Mouse (Mus musculus) heart, adult 11 months (tissue): ENCODE measurements around the gene Prr5.
A peak's percentile ranks its signal among the peaks of the same experiment; 100 is the strongest.

Experiments
- DNase-seq: peaks from one replicate; pipeline ENCODE4 v3.0.0; 2022

Gene Prr5

DNA sequence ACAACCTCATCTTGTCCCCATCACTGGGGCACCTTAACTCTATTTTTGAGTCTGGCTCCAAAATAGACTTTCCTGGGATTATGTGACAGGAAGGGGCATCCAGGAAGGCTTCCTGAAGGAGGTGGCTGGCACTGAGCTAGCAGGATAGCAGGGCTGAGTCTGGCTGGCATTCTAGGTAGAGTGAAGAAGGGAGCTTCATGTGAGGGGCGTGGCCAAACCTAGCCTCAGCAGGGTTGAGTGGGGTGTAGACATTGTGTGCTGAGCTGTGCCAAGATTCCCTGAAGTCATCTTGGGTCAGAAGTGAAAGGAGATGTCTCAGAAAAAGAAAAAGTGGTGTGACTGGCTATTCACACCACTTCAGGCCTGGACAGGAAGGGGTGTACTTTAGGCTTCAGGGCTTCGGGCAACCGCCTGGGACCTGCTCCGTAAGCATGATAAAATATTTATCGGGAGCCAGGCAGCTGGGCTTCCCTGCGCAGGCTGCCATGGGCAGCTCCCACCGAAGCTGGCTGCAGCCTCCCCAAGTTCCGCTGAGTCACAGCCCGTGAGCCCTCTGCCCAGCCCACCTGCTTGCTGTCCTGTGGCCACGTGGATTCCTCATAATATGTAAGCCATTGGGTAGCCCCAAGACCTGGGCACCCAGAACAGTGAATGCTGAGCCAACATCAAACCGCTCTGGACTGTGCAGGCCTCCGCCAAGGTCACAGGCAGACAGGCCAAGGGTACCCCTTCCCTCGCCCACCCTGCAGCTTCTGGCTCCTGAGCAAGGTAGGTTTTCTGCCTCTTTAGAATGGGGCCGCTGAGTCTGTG is at the start of gene Prr5:
Gene Prr5 (plus strand): TSS at position 683 of the 810 bp plus-strand sequence.
- no peak for DNase-seq

DNA sequence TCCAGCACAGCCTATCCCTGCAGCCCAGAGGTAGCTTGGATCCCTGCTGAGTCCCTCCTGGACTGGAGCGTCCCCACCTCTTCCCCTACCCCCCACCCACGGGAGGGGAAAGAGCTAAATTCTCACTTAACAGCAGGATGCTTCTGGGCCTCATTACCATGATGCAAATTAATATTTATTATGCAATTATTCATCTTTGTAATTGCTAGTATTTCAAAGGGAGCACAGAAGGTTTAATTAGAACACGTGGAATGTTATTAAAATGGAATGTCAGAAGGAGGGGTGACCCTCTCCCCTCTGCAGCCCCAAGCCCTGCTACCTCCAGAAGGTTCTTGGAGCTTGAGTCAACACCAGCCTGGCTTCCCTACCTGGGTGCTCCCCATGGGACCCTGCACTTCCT is 49.4 kb upstream of the Prr5 start:
- no peak for DNase-seq

DNA sequence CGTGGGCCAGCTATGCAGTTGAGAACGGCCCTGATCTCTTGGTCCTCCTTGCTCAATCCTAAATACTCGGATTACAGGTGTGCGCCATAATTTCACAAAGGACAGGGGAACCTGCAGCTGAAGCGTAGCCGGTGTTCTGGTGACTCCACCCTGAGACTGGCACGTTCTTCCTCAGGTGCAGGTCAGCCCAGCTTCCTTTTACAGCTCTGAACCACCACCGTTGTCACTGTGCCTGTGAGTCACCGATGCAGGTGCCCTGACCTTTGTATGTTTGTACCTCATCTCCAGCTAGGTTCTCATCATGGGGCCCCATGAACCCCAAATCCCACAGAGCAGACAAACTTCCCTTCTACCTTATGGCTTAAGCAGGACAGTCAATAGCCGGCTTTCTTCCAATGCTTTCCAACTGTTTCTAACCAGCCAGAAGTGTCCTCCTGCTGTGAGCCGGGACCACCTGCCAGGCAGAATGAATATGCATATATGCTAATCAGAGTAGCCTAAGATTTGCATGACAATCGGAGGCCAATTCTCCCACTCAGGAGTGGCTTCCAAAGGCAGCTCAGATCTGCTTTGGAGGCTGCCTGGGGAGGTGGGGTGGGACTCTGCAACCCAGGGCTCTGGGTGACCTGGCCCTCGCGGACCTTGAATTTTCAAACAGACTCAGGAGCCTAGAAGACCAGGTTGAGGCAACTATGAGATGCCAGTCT is 47.5 kb upstream of the Prr5 start:
- DNase-seq: no peak

DNA sequence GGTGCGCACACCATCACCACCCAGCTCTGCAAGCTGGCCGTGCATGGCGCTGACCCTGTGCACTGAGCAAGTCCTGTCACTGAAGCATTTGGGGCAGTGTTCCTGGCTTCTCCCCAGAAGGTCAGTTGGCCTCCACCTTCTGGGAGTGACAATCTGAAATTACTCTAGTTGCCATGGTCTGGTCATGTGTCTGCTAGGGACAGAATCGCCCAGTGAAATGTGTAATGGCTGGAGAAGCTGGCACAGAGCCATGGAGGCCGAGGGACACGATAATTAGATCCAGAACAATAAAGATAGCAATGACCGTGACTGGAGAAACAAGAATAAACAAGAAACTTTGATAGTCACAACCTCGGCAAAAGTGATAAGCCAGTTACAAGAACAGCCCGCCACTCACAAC is 44.5 kb upstream of the Prr5 start:
- DNase-seq: peak; percentile 94

DNA sequence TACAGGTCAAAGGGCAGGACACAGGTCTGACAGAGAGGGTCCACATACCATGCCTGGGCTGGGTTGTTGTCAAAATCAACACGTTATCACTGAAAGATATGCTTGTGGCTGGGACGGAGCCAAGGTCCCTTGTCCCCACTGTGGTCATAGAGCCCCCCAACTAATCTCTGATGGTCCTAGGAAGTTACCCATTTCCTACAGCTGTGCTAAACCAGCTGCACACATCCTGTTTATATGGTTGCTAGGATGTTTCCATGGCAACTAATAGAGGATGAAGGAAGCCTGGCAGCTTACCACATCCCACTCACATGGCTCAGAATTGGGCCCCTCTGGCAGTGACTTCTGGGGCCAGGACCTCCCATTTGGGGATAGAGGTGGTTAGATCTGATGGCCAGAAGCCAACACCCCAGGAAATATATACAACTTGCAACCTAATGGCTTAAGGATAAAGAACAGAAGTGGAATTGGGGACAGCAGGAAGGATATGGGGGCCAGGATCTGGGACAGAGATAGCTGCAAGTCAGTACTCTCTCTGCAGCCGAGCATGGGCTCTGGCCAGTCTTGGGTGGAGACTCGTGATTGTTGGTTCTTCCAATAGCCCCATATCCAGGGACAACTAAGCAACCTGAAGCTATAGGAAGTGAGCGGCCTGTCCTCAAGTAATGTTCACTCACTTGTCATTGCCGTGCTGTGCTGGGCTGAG is 43.6 kb upstream of the Prr5 start:
- peak; percentile 98 for DNase-seq

DNA sequence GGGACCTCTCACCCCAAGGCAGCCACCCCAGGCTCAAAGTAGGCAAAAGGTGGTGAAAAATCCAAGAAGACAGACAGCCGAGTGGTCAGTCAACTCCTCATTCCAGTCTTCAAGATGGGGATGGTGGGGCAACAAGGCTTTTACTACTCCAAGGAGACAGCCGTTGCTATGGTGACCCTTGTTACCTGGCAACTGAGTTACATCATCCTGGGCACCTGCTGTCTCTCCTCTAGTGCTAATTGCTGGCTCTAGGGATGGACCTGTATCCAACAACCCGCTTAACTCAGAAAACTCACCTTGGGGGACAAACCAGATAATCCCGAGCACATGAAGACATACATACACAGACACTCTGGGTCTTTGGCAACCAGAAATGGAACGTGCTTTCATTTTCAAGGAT is 42.1 kb upstream of the Prr5 start:
- DNase-seq: no peak

DNA sequence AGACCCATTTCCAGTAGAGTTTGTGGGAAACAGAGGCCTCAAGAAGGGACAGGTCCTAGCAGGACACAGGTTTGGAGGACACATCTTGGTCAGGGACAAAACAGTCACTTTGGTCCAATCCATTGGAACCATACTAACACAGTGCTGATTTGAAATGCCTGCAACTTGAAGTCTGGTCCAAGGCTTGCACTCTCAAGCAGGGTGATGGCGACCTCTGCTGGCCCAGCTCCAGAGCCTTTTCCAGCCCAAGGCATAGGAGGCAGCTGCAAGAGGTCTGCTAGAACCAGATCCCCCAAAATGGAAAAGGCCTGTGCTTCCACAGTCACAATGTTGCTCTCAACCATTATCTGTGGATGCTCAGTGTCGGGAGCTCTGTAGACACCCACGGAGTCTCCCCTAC is 39.7 kb upstream of the Prr5 start:
- DNase-seq: no peak

DNA sequence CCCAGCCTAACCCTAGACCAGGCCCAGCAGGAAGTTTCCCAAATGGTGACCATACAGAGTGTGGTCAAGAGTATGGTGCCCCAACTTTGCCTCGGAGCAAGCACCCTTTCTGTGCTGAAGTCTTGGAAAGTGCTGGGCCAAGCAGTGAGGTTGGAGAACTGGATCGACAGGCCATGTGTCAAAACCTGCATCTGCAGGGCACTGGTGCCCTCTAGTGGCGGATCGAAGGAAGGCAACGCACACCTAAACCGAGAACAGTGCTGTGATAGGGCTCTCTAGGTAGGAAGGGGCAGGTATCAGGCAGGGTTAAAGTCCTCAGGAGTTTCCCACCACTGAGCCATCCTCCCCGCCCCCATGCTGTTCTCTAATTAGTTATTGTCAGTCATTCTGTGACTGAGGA is 37.9 kb upstream of the Prr5 start:
- DNase-seq: peak; percentile 96

DNA sequence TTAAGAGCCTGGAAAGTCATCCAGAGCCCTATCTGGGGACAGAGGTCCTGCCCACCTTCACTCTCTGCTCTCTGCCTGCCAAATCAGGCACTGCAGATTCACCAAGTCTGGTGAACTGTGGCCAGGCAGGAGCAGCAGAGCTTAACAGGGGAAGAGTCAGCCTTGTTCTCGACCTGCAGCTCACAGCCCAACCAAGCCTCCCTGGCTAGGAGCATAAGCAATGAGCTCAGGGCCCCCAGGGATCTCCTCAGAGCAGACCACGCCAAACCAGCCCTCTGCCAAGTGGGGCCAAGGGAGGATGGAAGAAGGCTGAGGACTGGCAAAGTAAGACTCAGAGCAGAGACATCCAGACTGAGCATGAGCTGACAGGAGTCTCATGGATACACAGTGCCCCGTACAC is 35.1 kb upstream of the Prr5 start:
- DNase-seq: peak; percentile 97

DNA sequence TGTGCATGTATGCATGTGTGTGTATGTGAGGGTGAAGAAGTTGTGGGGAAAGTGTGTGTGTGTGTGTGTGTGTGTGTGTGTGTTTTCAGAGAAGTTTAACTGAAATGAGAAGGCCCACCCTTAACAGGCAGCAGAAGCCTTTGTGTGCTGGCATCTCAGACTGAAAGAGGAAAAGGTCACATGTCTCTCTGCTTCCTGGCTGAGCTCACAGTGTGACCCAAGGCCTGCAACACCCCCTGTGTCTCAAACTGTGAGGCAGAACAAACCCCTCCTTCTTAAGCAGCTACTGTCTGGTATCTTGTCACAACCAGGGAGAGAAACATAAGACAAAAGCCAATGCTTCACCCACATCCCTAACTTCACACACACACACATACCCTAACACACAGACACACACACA is 31.0 kb upstream of the Prr5 start:
- DNase-seq: peak; percentile 94

DNA sequence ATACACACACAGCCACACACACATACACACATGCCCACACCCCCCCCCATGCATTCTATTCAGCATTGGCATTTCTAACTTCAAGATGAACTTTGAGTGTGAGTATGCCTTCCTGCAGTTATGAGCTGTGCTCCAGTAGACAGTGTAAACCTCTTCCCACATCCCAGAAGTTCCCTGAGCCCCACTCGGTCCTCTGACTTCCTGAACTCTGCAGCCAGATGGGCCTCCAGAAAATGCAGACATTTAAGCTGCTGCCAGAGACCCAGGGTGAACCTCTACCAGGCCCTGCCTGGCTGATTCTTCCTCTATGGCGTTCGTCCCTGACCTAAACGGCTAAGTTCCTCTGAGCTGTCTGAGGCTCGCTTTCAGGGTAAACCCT is 30.4 kb upstream of the Prr5 start:
- no peak for DNase-seq

DNA sequence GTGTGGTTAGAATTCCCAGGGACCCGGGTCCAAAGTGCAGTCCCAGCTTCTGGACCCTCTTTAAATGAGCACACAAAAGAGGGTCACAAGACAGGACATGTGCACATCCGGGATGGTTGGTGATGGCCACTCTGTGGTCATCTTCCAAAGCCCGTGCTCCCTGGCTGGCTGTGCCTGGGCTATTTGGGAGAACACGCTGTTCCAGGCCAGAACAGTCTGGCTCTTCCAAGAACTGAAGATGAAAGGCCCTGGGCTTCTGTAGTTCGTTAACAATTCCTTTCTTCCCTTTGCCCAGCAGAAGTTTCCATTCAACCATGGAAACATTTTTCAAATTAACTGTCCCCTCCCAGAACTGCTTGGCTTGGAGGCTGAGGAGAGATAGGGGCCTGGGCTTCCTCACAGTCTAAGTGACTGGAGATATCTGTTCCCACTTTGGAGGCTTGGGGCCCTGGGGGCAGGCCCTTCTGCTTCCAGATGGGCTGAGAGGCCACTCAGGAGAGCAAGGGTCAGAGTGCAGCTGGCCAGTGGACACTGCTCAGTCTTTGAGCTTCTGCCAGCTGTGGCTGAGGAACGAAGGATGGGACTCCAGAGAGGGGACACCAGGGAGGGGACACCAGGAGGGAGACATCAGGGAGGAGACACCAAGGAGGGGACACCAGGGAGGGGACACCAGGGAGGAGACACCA is 29.8 kb upstream of the Prr5 start:
- peak; percentile 99 for DNase-seq

DNA sequence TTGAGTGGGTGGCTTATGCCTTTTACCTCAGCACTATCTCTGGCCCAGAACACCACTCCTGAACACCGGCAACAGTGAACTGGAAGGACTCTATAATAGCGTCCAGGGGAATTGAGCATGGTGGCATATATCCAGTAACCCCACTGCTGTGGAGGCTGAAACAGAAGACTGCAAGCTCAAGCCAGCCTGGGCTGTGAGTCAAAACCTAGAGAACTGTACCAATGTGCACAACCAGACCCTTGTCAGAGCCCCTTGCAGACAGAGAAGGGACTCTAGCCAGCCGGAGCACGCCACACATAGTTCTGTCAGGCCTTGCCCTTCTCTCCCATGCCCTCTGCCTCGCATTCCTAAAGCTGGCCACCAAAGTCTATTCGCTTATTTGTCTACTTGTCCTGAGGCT is 28.7 kb upstream of the Prr5 start:
- DNase-seq: peak; percentile 93

DNA sequence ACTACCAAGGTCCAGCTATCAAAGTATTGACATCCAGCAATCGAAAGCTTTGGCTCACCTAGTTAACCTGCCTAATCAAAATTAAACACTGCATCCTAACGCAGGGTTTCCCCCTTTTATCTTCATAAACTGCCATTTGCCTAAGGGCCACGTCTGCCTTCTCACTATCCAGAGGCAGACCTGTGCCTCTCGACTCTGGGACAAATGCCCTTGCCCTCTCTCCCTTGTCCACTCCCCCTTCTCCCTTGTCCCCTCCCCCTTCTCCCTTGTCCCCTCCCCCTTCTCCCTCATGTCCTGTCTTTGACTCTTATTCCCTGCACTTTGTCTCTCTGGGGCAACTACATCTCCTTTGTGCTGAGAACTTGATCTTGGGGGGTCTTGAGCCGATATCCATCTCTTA is 28.3 kb upstream of the Prr5 start:
- DNase-seq: no peak

DNA sequence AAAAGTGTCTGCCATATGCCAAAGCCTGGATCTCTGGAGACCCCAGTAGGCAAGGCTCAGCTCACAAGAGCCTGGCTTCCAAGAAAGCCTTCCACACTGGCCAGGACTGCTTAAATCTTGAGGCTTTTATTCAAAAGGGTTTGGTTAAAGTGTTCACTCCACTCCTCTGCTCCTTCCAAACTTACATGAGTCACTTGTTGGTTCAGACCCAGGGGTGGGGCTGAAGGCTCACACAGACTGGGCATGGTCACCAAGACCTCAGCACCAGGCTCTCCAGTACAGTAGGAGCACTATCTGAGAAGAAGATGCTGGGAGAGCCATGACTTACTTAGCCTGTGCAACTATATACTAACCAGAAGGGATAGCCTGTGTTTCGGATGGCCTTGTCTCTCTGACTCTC is 27.5 kb upstream of the Prr5 start:
- DNase-seq: peak; percentile 94

DNA sequence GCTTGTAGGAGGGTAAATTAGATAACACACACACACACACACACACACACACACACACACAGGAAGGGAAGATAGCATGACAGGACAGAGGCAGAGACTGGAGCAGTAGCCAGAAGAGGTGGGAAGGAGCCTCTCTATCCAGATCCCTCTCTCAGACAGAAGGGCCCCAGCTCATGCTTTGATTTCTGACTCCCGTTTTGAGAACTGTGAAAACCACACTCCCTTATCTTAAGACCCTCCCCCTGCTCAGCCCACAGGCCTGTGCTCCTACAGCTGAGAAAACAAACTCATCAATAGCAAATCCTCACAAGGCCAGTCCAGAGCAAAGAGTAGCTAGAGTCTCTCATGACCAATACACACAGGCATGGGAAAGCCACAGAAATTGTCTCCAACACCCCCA is 26.2 kb upstream of the Prr5 start:
- DNase-seq: no peak

DNA sequence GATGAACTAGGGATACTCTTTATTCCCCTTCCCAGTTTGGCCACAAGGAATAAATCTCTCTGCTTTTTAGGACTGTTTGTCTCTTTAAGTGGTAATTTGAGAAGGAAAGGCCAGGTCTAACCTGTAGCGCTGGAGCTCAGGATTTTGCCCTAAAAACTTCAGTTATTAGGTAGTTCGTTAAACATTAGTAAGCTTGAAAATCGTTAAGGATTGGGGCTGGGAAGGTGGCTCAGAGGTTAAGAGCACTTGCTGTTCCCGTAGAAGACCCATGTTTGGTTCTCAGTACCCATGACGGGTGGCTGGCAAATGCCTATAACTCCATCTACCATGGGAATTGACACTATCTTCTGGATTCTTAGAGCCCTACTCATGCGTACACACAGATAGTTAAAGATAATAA is 17.9 kb upstream of the Prr5 start:
- no peak for DNase-seq

DNA sequence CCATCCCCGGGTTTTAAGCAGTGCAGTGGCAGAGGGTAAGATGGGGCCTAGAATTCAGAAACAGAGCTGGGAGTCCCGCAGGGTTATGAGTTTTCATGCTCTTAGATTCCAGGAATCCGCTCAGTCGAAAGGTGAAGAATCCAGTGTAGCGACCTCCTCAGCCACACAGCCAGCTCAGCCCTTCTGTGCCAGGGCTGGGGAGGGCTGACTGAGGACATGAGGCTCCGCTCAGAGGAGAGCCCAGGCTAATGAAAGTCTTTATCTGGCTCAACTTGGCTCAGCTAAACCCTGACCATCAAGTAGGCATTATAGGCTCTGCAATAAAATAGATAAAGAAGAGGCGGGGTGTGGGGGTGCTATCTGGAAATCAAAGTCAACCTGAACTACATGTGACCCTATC is 16.3 kb upstream of the Prr5 start:
- DNase-seq: peak; percentile 84

DNA sequence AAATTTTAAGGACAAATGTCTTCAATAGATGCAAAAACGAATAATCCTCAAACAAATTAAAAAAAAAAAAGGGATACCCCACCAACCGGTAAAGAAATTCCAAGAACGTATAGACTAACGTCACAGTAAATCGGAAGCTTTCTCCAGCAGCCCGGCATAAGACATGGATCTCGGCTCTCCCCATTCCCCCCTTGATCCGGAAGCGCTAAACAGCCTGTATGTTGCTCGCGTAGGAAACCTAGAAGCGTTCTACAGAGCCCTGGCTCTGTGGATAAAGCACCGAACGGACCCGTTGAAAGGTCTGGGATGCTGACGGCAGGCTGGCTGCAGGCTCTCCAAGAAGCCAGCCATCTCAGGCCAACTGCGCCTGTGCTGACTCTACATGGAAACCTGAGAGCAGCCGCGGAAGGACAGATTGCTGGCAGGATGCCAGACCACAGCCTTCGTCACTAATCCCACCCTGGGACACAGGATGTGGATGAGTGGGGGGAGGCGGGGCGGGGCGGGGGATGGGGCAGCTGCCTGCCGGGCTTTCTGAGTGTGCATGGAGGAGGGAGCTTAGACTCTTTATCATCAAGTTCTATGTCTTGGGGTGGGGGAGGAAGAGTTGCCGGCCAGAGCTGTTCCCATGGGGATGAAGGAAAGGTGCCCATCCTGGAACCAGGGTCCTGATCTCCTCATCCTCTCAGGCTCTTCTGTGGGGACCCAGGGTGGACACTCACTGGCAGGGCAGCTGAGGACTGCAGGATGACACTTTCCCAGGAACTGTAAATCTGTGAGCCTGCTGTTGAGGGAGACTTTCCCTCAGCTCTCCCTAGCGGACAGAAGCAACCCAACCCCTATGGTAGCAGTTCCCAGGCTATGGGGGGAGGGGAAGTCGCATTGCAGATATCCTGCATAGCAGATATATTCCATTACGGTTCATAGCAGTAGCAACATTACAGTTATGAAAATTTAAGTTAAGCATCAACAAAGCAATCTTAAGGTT is 15.1 kb upstream of the Prr5 start:
- peak; percentile 99 for DNase-seq

DNA sequence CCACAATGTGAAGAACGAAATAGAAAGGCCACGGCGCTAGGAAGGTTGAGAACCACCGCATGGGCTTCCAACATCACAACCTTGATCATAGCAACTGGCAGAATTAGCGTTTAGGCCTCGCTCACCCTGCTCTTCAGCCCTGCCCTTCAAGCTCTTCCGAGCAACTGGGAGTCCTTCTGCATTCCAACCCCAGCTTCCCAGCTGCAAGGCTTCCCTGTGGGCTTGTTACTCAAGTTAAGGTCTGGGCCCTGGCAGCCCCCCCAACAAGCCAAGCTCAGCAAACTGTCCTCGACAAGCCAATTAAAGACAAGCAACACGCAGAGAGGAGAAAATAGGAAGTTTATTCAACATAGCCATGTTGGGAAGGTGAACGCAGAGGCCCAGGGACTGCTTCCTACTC is 14.4 kb upstream of the Prr5 start:
- DNase-seq: no peak

DNA sequence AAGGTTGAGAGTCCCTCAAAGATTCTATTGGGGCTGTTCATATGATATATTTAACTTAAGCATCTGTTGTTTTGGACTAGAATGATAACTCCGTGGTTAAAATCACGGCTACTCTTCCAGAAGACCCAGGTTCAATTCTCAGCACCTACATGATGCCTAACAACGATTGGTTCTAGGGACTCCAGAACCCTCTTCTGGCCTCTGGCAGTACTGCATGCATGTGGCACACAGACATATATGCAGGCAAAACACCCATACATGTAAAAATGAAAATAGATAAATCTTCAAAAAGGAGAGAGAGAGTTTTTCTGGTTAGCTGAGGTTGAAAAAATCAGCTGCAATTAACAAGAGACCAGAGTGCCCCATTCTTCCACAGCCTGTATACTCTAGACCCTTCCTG is 12.7 kb upstream of the Prr5 start:
- DNase-seq: no peak

DNA sequence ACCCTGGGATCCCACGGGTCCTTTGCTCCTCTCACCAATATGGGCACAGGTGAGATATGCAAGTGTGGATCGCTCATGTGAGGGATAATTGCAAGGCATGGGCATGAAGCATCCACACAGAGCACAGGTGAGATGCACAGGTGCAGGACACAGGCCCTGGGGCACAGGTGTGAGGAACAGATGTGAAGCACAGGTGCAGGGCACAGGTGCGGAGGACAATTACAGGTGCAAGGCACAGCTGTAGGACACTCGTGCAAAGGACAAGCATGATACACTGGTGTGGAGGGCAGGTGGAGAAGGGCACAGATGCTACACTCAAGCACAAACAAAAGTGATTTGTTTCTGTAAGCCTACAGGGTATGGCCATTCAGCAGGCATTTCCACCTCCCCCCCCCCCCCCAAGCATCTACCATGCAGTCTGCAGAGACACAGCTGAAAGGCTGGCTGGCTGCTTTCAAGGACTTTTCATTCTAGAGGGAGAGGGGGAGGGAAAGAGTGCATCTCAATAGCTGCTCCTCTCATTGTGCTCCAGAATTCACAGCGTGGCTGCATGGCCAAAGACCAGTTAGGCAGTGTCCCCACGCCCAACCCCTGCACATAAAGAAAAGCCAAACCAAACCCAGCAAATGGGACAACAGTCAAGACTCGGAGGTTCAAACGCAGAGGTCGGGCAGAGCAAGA is 11.9 kb upstream of the Prr5 start:
- no peak for DNase-seq
